Mouse (Mus musculus) mouse trophoblast stem cell (cell line): ENCODE results near the gene Pip4k2c.

Experiments
- in situ Hi-C, 2 experiments: fragments of 300-500 bp; cut with MseI, MboI; formaldehyde crosslinking; loops; 2 replicates in 1 of 2; 3 replicates in 1 of 2; pipeline ENCODE4 v1.15.1; 2025

The Pip4k2c gene

GRCm38 (mm10) chr10:127189116-127189650, 22.2 kb downstream of the Pip4k2c start:
- in situ Hi-C loops, result no loop called here

GRCm38 (mm10) chr10:127188465-127189115, 22.8 kb downstream of the Pip4k2c start:
- in situ Hi-C loops, result no loop called here

- in situ Hi-C loops, result no loop called here
Measured at GRCm38 (mm10) chr10:127188079-127188453, 23.3 kb downstream of the Pip4k2c start.

- in situ Hi-C loops, result no loop called here
Measured at GRCm38 (mm10) chr10:127187371-127188078, 23.9 kb downstream of the Pip4k2c start.

- in situ Hi-C loops, result no loop called here
Measured at GRCm38 (mm10) chr10:127186451-127186850, 24.9 kb downstream of the Pip4k2c start.

- in situ Hi-C loops, result no loop called here
Measured at GRCm38 (mm10) chr10:127185506-127185905, 25.9 kb downstream of the Pip4k2c start.

- in situ Hi-C loops, result no loop called here
Measured at GRCm38 (mm10) chr10:127185101-127185500, 26.3 kb downstream of the Pip4k2c start.

GRCm38 (mm10) chr10:127183759-127184158, 27.6 kb downstream of the Pip4k2c start:
- in situ Hi-C loops, result loop anchor here in 1 of 2 experiments (5.0 kb wide), 1 partner anchor 39 kb away; no protein-coding TSS in a partner anchor

GRCm38 (mm10) chr10:127182624-127183023, 28.8 kb downstream of the Pip4k2c start:
- in situ Hi-C loops, result loop anchor here in 1 of 2 experiments (5.0 kb wide), 1 partner anchor 40 kb away; no protein-coding TSS in a partner anchor

GRCm38 (mm10) chr10:127181566-127181965, 29.8 kb downstream of the Pip4k2c start:
- in situ Hi-C loops, result loop anchor here in 1 of 2 experiments (5.0 kb wide), 1 partner anchor 41 kb away; no protein-coding TSS in a partner anchor

GRCm38 (mm10) chr10:127180695-127181047, 30.7 kb downstream of the Pip4k2c start:
- in situ Hi-C loops, result loop anchor here in 1 of 2 experiments (5.0 kb wide), 1 partner anchor 42 kb away; no protein-coding TSS in a partner anchor

- in situ Hi-C loops, result loop anchor here (5.0 kb wide), 2 partner anchors 42 to 47 kb away; no protein-coding TSS in a partner anchor
Measured at GRCm38 (mm10) chr10:127179871-127180694, 31.3 kb downstream of the Pip4k2c start, which contains the start of gene Slc26a10. Gene Slc26a10, minus strand, starts transcription at chr10:127180645.

GRCm38 (mm10) chr10:127178286-127179027, 32.9 kb downstream of the Pip4k2c start:
- in situ Hi-C loops, result loop anchor here in 1 of 2 experiments (5.0 kb wide), 1 partner anchor 49 kb away; no protein-coding TSS in a partner anchor

- in situ Hi-C loops, result loop anchor here in 1 of 2 experiments (5.0 kb wide), 1 partner anchor 50 kb away; no protein-coding TSS in a partner anchor
Measured at GRCm38 (mm10) chr10:127177719-127178118, 33.7 kb downstream of the Pip4k2c start.

- in situ Hi-C loops, result loop anchor here in 1 of 2 experiments (5.0 kb wide), 1 partner anchor 50 kb away; no protein-coding TSS in a partner anchor
Measured at GRCm38 (mm10) chr10:127177235-127177634, 34.1 kb downstream of the Pip4k2c start.

- in situ Hi-C loops, result loop anchor here in 1 of 2 experiments (5.0 kb wide), 1 partner anchor 51 kb away; no protein-coding TSS in a partner anchor
Measured at GRCm38 (mm10) chr10:127176756-127177155, 34.6 kb downstream of the Pip4k2c start.

- in situ Hi-C loops, result loop anchor here in 1 of 2 experiments (5.0 kb wide), 1 partner anchor 51 kb away; no protein-coding TSS in a partner anchor
Measured at GRCm38 (mm10) chr10:127176228-127176627, 35.2 kb downstream of the Pip4k2c start.

GRCm38 (mm10) chr10:127174170-127174569, 37.2 kb downstream of the Pip4k2c start:
- in situ Hi-C loops, result loop anchor here in 1 of 2 experiments (5.0 kb wide), 1 partner anchor 47 kb away; no protein-coding TSS in a partner anchor

GRCm38 (mm10) chr10:127173148-127174065, 38.0 kb downstream of the Pip4k2c start:
- in situ Hi-C loops, result loop anchor here in 1 of 2 experiments (5.0 kb wide), 1 partner anchor 46 kb away; no protein-coding TSS in a partner anchor
